Mouse (Mus musculus): ENCODE results near the gene Fgf22. TPM values are rescaled to one million over a fixed set of nuclear protein-coding genes. Genes with fewer than 3 reads are reported as not detected.

Gene Fgf22
- polyA plus RNA-seq, 1 experiment from 2014 or later, result 0.12 TPM

Other genes starting within 250 kb of the Fgf22 start
- 10.3 TPM in 2 replicates for gene Plpp2, start 221.3 kb upstream of the Fgf22 start, polyA plus RNA-seq (2014; fragmentation: Nextera tagmentation; extraction: Ambion mirVana)
- gene Mier2, start 199.9 kb upstream of the Fgf22 start, polyA plus RNA-seq (2014; fragmentation: Nextera tagmentation; extraction: Ambion mirVana), result 22.1 and 30.6 TPM in 2 replicates
- not detected in 2 replicates for gene Theg, start 167.7 kb upstream of the Fgf22 start, polyA plus RNA-seq (2014; fragmentation: Nextera tagmentation; extraction: Ambion mirVana)
- not detected in 2 replicates for gene C2cd4c, start 141.1 kb upstream of the Fgf22 start, polyA plus RNA-seq (2014; fragmentation: Nextera tagmentation; extraction: Ambion mirVana)
- gene Shc2, start 117.2 kb upstream of the Fgf22 start, polyA plus RNA-seq (2014; fragmentation: Nextera tagmentation; extraction: Ambion mirVana), result 1.5 and 1.6 TPM in 2 replicates
- gene Odf3l2, start 109.3 kb upstream of the Fgf22 start, polyA plus RNA-seq (2014; fragmentation: Nextera tagmentation; extraction: Ambion mirVana), result not detected in 2 replicates
- 1.00 and 1.8 TPM in 2 replicates for gene Madcam1, start 90.5 kb upstream of the Fgf22 start, polyA plus RNA-seq (2014; fragmentation: Nextera tagmentation; extraction: Ambion mirVana)
- gene Tpgs1, start 85.7 kb upstream of the Fgf22 start, polyA plus RNA-seq (2014; fragmentation: Nextera tagmentation; extraction: Ambion mirVana), result 44.5 and 48.2 TPM in 2 replicates
- gene Cdc34, start 72.9 kb upstream of the Fgf22 start, polyA plus RNA-seq (2014; fragmentation: Nextera tagmentation; extraction: Ambion mirVana), result 106 and 109 TPM in 2 replicates
- 0.77 and 0.94 TPM in 2 replicates for gene Gzmm, start 66.1 kb upstream of the Fgf22 start, polyA plus RNA-seq (2014; fragmentation: Nextera tagmentation; extraction: Ambion mirVana)
- 989 and 1,200 TPM in 2 replicates for gene Bsg, start 50.6 kb upstream of the Fgf22 start, polyA plus RNA-seq (2014; fragmentation: Nextera tagmentation; extraction: Ambion mirVana)
- 0.05 and 0.19 TPM in 2 replicates for gene Hcn2, start 38.4 kb upstream of the Fgf22 start, polyA plus RNA-seq (2014; fragmentation: Nextera tagmentation; extraction: Ambion mirVana)
- 20.2 and 27.4 TPM in 2 replicates for gene Polrmt, start 8.5 kb upstream of the Fgf22 start, polyA plus RNA-seq (2014; fragmentation: Nextera tagmentation; extraction: Ambion mirVana)
- 54.4 and 62.5 TPM in 2 replicates for gene Rnf126, start 11.9 kb downstream of the Fgf22 start, polyA plus RNA-seq (2014; fragmentation: Nextera tagmentation; extraction: Ambion mirVana)
- gene Fstl3, start 22.2 kb downstream of the Fgf22 start, polyA plus RNA-seq (2014; fragmentation: Nextera tagmentation; extraction: Ambion mirVana), result 19.9 and 21.1 TPM in 2 replicates
- gene Prss57, start 35.9 kb downstream of the Fgf22 start, polyA plus RNA-seq (2014; fragmentation: Nextera tagmentation; extraction: Ambion mirVana), result 0.08 TPM in 1 of 2 replicates, not detected in the other
- gene Palm, start 38.5 kb downstream of the Fgf22 start, polyA plus RNA-seq (2014; fragmentation: Nextera tagmentation; extraction: Ambion mirVana), result 58.3 and 68.1 TPM in 2 replicates
- gene Misp, start 65.9 kb downstream of the Fgf22 start, polyA plus RNA-seq (2014; fragmentation: Nextera tagmentation; extraction: Ambion mirVana), result 0.61 and 1.5 TPM in 2 replicates
- gene Ptbp1, start 99.4 kb downstream of the Fgf22 start, polyA plus RNA-seq (2014; fragmentation: Nextera tagmentation; extraction: Ambion mirVana), result 62.7 and 78.9 TPM in 2 replicates
- 1.4 and 2.0 TPM in 2 replicates for gene Prtn3, start 119.4 kb downstream of the Fgf22 start, polyA plus RNA-seq (2014; fragmentation: Nextera tagmentation; extraction: Ambion mirVana)
- gene Plppr3, start 119.6 kb downstream of the Fgf22 start, polyA plus RNA-seq (2014; fragmentation: Nextera tagmentation; extraction: Ambion mirVana), result 6.9 and 9.4 TPM in 2 replicates
- 0.42 TPM in 1 of 2 replicates, not detected in the other for gene Elane, start 131.2 kb downstream of the Fgf22 start, polyA plus RNA-seq (2014; fragmentation: Nextera tagmentation; extraction: Ambion mirVana)
- not detected in 2 replicates for gene Cfd, start 135.8 kb downstream of the Fgf22 start, polyA plus RNA-seq (2014; fragmentation: Nextera tagmentation; extraction: Ambion mirVana)
- gene Med16, start 153.8 kb downstream of the Fgf22 start, polyA plus RNA-seq (2014; fragmentation: Nextera tagmentation; extraction: Ambion mirVana), result 34.7 TPM in 2 replicates
- 4.6 TPM in 1 of 2 replicates, not detected in the other for gene Gm26602, start 155.8 kb downstream of the Fgf22 start, polyA plus RNA-seq (2014; fragmentation: Nextera tagmentation; extraction: Ambion mirVana)
- 0.19 and 0.70 TPM in 2 replicates for gene Kiss1r, start 161.9 kb downstream of the Fgf22 start, polyA plus RNA-seq (2014; fragmentation: Nextera tagmentation; extraction: Ambion mirVana)
- 96.7 and 98.5 TPM in 2 replicates for gene R3hdm4, start 166.1 kb downstream of the Fgf22 start, polyA plus RNA-seq (2014; fragmentation: Nextera tagmentation; extraction: Ambion mirVana)
- gene Arid3a, start 172.0 kb downstream of the Fgf22 start, polyA plus RNA-seq (2014; fragmentation: Nextera tagmentation; extraction: Ambion mirVana), result 1.9 and 2.8 TPM in 2 replicates
- 73.2 and 84.4 TPM in 2 replicates for gene Wdr18, start 205.1 kb downstream of the Fgf22 start, polyA plus RNA-seq (2014; fragmentation: Nextera tagmentation; extraction: Ambion mirVana)
- 0.09 and 0.18 TPM in 2 replicates for gene Grin3b, start 215.6 kb downstream of the Fgf22 start, polyA plus RNA-seq (2014; fragmentation: Nextera tagmentation; extraction: Ambion mirVana)
- gene Tmem259, start 229.3 kb downstream of the Fgf22 start, polyA plus RNA-seq (2014; fragmentation: Nextera tagmentation; extraction: Ambion mirVana), result 16.2 and 20.3 TPM in 2 replicates
- 265 and 275 TPM in 2 replicates for gene Cnn2, start 233.5 kb downstream of the Fgf22 start, polyA plus RNA-seq (2014; fragmentation: Nextera tagmentation; extraction: Ambion mirVana)
- 1.6 and 1.7 TPM in 2 replicates for gene Abca7, start 241.4 kb downstream of the Fgf22 start, polyA plus RNA-seq (2014; fragmentation: Nextera tagmentation; extraction: Ambion mirVana)